Mouse (Mus musculus) midbrain, embryonic 11.5 days (tissue): Measurements from ENCODE around the gene Copb2. TPM values are rescaled to one million over a fixed set of nuclear protein-coding genes. Genes with fewer than 3 reads are reported as not detected.

Source experiments
- ATAC-seq: fragments of 200-750 bp; cut with Nextera tagmentation; 2 replicates; pipeline ENCODE4 v1.8.0; 2017; ENCODE audit warnings: moderate TSS enrichment, moderate library complexity; ENCODE audit not compliant: low FRiP score
- DNase-seq: peaks from one replicate; pipeline ENCODE4 v3.0.0; 2015; ENCODE audit warnings: low spot score; ENCODE audit errors: missing footprints
- H3K27ac ChIP-seq: fragments of 300-500 bp; sonication (generic); 2 replicates; pipeline ENCODE4 v1.5.1; 2014; ENCODE audit warnings: low read depth, low read length
- H3K27me3 ChIP-seq: fragments of 300-500 bp; sonication (generic); 2 replicates; pipeline ENCODE4 v1.6.1; 2014; ENCODE audit warnings: mild to moderate bottlenecking, low read length, moderate library complexity, mixed read lengths; ENCODE audit not compliant: control insufficient read depth, insufficient read depth
- H3K36me3 ChIP-seq: fragments of 300-500 bp; sonication (generic); 2 replicates; pipeline ENCODE4 v1.6.1; 2014; ENCODE audit warnings: mild to moderate bottlenecking, low read length, moderate library complexity, mixed read lengths; ENCODE audit not compliant: control insufficient read depth, insufficient read depth
- H3K4me1 ChIP-seq: fragments of 300-500 bp; sonication (generic); 2 replicates; pipeline ENCODE4 v1.6.1; 2014; ENCODE audit warnings: low read length; ENCODE audit not compliant: control insufficient read depth, insufficient read depth
- H3K4me2 ChIP-seq: fragments of 300-500 bp; sonication (generic); 2 replicates; pipeline ENCODE4 v1.6.1; 2014; ENCODE audit warnings: mild to moderate bottlenecking, moderate library complexity
- H3K4me3 ChIP-seq: fragments of 300-500 bp; sonication (generic); 2 replicates; pipeline ENCODE4 v1.5.1; 2014; ENCODE audit warnings: low read depth, low read length
- H3K9ac ChIP-seq: fragments of 300-500 bp; sonication (generic); 2 replicates; pipeline ENCODE4 v1.6.1; 2014; ENCODE audit warnings: low read length
- H3K9me3 ChIP-seq: fragments of 300-500 bp; sonication (generic); 2 replicates; pipeline ENCODE4 v1.6.1; 2016; ENCODE audit warnings: low read length; ENCODE audit not compliant: control insufficient read depth
- WGBS: fragments of 180-500 bp; shearing (Covaris S2); extraction: QIAGEN DNeasy Blood & Tissue Kit; methylation state at CpG from one replicate; pipeline ENCODE4 v1.1.7; 2014; 5-methylcytosine and 5-hydroxymethylcytosine counted together
- polyA plus RNA-seq: library from polyadenylated mRNA; unstranded; fragments of >200 nt; fragmentation: Nextera tagmentation; extraction: Ambion mirVana; gene quantifications from 2 replicates; pipeline ENCODE4 v1.2.1, GENCODE M21; 2014

Gene Copb2
- polyA plus RNA-seq, 1 experiment from 2014 or later, result 174 TPM

DNA sequence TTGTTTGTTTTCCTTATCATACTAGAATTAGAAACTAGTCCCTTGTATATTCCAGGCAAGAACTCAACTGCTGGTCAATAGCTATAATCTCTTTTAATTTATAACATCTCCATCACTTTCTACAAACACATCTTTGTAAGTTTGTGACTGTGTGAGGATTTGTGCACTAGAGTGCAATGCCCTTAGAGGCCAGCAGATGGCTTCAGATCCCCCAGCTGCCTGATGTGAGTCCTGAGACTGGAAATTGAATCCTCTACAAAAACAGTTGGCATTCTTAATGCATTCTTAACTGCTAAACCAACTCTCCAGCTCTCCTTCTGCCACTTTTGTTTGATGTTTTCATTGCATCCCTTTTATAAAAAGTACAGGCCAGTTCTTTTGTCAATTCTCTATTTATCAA is 27.8 kb upstream of the Copb2 start:
- Histone ChIP-seq H3K27ac (no peak overlapping the region), H3K27me3 (no peaks in the 10 kb centered on the region), H3K4me3 (no peak overlapping the region), H3K4me2 (no peak overlapping the region), H3K9me3 (no peaks in the 10 kb centered on the region), H3K4me1 (no peaks in the 10 kb centered on the region), H3K36me3 (no peaks in the 10 kb centered on the region), H3K9ac (no peak overlapping the region)
- DNase-seq, result no peak
- ATAC-seq, result no peak

DNA sequence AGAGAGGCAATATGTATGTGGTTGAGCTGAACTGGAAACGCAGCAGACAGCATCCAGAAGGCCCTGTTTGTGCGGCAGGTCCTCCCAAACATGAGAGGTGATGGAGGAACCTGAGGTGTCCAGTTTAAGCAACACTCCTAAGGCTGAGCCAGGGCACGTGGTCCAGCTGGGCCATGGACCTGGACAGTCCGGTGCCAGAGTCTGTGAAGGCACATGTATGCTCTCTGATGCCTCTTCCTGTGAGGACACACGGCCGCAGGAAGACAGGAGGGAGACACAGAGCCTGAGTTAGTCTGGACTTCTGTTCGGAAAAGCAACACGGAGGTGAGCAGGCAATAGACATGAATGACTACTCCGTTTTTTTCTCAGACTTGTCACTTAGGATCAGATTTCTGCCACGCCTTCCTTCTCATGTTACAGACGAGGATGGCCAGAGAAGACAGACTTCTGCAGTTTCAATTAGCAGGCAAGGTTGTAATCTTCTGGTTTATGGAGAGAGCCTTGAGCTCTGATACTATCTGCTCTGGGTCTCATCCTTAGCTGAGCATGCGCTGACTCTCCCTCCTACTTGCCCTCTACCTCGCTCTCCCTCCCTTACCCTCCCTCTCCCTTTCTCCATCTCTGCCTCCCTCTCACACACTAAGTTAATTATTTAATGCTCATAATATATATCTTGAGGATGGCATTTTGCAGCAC is 25.4 kb upstream of the Copb2 start:
- 52% methylated on average over 13 of the region's 13 CpGs for WGBS
- Histone ChIP-seq H3K4me1 (no peaks in the 10 kb centered on the region), H3K27me3 (no peaks in the 10 kb centered on the region), H3K4me2 (peak overlapping the region; percentile 12; the same call in 1 of the 2 replicates), H3K36me3 (no peaks in the 10 kb centered on the region), H3K27ac (no peak overlapping the region), H3K9me3 (no peaks in the 10 kb centered on the region), H3K9ac (no peak overlapping the region), H3K4me3 (no peak overlapping the region)
- DNase-seq (peak; percentile 88), ATAC-seq (peak; percentile 22; the same call in 1 of the 2 replicates)

DNA sequence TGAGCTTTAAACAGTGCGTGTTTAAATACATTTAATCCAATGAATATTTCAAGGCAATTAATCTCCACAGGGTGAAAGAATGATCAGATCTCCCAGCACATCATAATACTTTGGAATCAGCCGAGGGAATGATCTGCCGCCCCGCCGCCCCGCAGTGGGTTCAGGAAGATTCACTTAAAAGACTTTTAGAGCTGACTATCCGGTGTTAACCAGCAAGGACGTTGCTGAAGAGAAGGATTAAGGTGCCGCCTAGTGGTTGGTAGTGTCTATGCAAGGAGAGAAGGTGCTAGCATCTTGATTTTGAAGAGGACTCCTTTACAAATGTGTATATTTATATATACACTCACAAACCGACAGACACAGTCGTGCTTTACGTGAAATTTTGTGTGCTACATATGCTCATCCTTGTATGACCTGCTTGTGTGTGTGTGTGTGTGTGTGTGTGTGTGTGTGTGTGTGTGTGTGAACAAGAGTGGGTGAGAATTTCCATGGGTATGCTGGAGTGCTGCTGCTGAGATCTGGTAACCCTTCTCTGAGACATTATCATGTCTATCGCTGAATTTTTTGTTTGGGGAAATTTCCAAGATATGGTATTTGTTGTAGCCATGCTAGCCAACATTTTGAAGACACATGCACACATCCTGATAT is 24.7 kb upstream of the Copb2 start:
- Histone ChIP-seq H3K4me1 (no peaks in the 10 kb centered on the region), H3K27me3 (no peaks in the 10 kb centered on the region), H3K36me3 (no peaks in the 10 kb centered on the region), H3K27ac (no peak overlapping the region), H3K9ac (no peak overlapping the region), H3K4me3 (no peak overlapping the region), H3K9me3 (no peaks in the 10 kb centered on the region), H3K4me2 (peak overlapping the region; percentile 12; the same call in 1 of the 2 replicates)
- peak; percentile 92 for DNase-seq
- WGBS, result 7% methylated on average over 13 of the region's 13 CpGs
- ATAC-seq, result peak; percentile 76; the same call in 1 of the 2 replicates

DNA sequence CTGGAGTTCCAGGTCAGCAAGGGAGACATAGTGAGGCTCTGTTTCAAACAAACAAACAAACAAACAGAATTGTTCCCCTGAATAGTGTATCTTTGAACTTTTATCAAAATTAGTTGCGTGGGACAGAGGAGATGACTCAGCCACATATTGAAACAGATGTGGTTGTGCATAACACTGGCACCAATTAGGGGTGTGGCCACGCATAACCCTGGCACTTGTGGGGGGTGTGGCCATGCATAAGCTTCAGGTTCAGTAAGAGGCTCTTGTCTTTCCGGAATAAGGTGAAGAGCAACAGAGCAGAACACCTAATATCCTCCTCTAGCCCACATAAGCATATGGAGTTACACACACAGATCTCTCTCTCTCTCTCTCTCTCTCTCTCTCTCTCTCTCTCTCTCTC is 19.5 kb upstream of the Copb2 start:
- Histone ChIP-seq H3K4me2 (no peak overlapping the region), H3K4me3 (no peak overlapping the region), H3K27ac (no peak overlapping the region), H3K36me3 (no peaks in the 10 kb centered on the region), H3K4me1 (no peaks in the 10 kb centered on the region), H3K9me3 (no peaks in the 10 kb centered on the region), H3K9ac (no peak overlapping the region), H3K27me3 (no peaks in the 10 kb centered on the region)
- no peak for DNase-seq
- 83% methylated on average over 3 of the region's 3 CpGs for WGBS
- no peak for ATAC-seq

GRCm38 (mm10) chr9:98583852-98584251 is 20.3 kb downstream of the Copb2 start:
- no peak for ATAC-seq
- WGBS, result 90% methylated on average over 4 of the region's 4 CpGs
- H3K4me1 ChIP-seq, result no peaks in the 10 kb centered on the region

DNA sequence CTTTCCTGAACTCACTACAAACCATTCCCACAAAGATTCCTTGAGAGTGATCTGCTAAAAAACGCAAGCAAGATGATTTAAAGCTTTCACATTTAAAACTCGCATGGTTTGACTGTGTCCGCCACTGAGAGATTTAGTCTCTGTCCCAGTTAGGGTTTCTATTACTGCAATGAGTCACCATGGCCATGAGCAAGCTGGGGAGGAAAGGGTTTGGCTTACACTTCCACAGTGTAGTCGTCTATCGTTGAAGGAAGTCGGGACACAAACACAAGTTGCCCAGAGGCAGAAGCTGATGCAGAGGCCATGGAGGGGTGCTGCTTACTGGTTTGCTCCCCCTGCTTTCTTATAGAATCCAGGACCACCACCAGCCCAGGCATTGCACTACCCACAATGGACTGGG is 36.6 kb downstream of the Copb2 start:
- H3K4me3 ChIP-seq, result no peak overlapping the region
- 89% methylated on average over 6 of the region's 6 CpGs for WGBS
- no peak overlapping the region for H3K4me2 ChIP-seq
- H3K27ac ChIP-seq, result no peak overlapping the region
- H3K9me3 ChIP-seq, result no peaks in the 10 kb centered on the region
- peaks cover 5% of the 10 kb centered on the region; the same call in 1 of the 2 replicates for H3K4me1 ChIP-seq
- no peak overlapping the region for H3K9ac ChIP-seq
- no peaks in the 10 kb centered on the region for H3K27me3 ChIP-seq
- ATAC-seq, result no peak
- H3K36me3 ChIP-seq, result peaks cover 3% of the 10 kb centered on the region; the same call in 1 of the 2 replicates
- DNase-seq, result peak; percentile 70

More at GRCm38 (mm10) chr9:98583852-98584251, 20.3 kb downstream of the Copb2 start:
- H3K4me2 ChIP-seq, result no peak overlapping the region
- H3K27ac ChIP-seq, result no peak overlapping the region
- no peaks in the 10 kb centered on the region for H3K27me3 ChIP-seq
- H3K9me3 ChIP-seq, result no peaks in the 10 kb centered on the region
- H3K9ac ChIP-seq, result no peak overlapping the region
- peaks cover 27% of the 10 kb centered on the region; the same call in 1 of the 2 replicates for H3K36me3 ChIP-seq
- no peak overlapping the region for H3K4me3 ChIP-seq
- peak; percentile 59 for DNase-seq

DNA sequence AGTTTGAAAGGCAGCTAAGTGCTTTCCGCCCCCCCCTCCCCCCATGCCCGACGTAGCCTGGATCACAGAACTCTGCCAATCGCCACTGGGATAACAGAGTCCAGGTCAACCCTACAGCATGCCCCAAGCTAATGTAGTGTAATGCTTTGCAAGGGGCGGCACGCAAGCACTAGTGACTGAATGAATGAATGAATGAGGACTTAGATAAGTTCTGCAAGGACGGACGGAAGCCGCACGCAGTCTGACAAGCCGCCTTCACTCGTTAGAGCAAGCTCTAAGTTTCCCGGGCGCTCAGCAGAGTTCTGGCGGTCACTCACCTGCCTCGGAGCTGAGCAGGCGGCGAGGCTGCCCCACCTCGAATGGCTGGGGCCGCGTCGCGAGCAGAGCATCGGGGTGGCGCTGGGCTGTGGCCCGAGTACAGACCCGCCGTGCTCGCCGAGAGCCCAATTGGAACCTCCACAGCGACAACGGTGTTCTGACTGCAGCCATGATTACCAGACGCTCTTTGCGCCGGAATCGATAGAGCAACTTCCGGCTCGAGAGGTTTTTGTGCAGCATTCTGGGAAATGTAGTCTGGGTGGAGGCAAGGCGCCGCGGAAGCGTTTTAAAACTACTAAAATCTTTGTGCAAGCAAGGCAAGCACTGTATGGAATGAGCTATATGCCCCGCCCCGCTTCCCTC is 37.8 kb downstream of the Copb2 start, which contains the start of gene Mrps22:
Gene Mrps22, minus strand, starts transcription at position 505 of the 681 bp plus-strand sequence.
- peak within 1 kb of the TSS; percentile 89 for H3K4me3 ChIP-seq
- peak within 1 kb of the TSS; percentile 86 for H3K4me2 ChIP-seq
- H3K27me3 ChIP-seq, result no peaks in the 10 kb centered on the region
- H3K4me1 ChIP-seq, result peaks cover 5% of the 10 kb centered on the region; the same call in 1 of the 2 replicates
- WGBS, result under 1% methylated on average over 44 of the region's 44 CpGs
- DNase-seq (peak; percentile 94), ATAC-seq (peak; percentile 94)
- peaks cover 3% of the 10 kb centered on the region; the same call in 1 of the 2 replicates for H3K36me3 ChIP-seq
- H3K9me3 ChIP-seq, result no peaks in the 10 kb centered on the region
- no peak within 1 kb of the TSS; the same call in 1 of the 2 replicates for H3K27ac ChIP-seq
- H3K9ac ChIP-seq, result peak within 1 kb of the TSS; percentile 86

- peaks cover 3% of the 10 kb centered on the region; the same call in 1 of the 2 replicates for H3K36me3 ChIP-seq
- no peaks in the 10 kb centered on the region for H3K9me3 ChIP-seq
- H3K4me1 ChIP-seq, result peaks cover 5% of the 10 kb centered on the region; the same call in 1 of the 2 replicates
- ATAC-seq (peak; percentile 66), DNase-seq (no peak)
- H3K27ac ChIP-seq, result no peak overlapping the region
- H3K9ac ChIP-seq, result peak overlapping the region; percentile 86
- peak overlapping the region; percentile 42 for H3K4me2 ChIP-seq
- peak overlapping the region; percentile 89 for H3K4me3 ChIP-seq
- no peaks in the 10 kb centered on the region for H3K27me3 ChIP-seq
- WGBS, result 56% methylated on average over 11 of the region's 11 CpGs
Observed at GRCm38 (mm10) chr9:98601837-98602359, 38.4 kb downstream of the Copb2 start.
